Mouse (Mus musculus) left cerebral cortex, adult 8-10 months (tissue): ENCODE measurements around the gene Ngf. TPM values are rescaled to one million over a fixed set of nuclear protein-coding genes. Genes with fewer than 3 reads are reported as not detected.

Source experiments
- DNase-seq, 2 experiments: peaks; one replicate each; pipeline ENCODE4 v3.0.0; 2022; ENCODE audit warnings: low spot score in 2 of 2
- total RNA-seq, 4 experiments: library from RNA; stranded (reverse); gene quantifications; 2 replicates each; pipeline ENCODE4 v1.2.4; 2022

Ngf gene
- total RNA-seq, 4 experiments from 2014 or later = 2.7 to 4.0 (median 3.4) TPM

DNA sequence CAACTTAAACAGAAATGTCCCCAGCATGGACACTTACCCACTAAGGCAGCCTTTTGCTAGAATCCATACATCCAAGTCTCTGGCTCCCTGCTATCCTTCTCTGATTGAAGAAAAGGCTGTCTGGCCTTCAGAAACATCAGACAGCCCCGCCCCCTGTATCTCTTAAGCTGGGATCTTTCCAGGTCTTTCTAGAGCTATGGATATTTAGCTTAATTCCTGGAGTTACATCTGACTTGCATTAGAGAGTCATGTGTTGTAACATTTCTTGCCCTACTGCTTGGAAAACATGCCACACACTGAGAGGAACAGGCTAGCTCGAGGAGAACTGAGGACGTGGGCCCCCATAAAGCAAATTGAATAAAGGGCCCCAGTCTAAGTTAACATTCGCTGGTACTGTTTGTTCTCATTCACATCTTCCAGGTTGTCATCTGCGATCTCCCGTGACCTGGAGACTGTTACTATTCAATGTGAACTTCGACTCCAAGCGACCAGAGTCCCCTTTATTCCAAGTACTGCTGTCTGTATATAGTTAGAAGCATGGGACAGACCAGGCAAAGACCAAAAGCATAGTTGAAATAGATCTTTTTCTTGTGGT is 38.0 kb downstream of the Ngf start:
- DNase-seq = no peak

DNA sequence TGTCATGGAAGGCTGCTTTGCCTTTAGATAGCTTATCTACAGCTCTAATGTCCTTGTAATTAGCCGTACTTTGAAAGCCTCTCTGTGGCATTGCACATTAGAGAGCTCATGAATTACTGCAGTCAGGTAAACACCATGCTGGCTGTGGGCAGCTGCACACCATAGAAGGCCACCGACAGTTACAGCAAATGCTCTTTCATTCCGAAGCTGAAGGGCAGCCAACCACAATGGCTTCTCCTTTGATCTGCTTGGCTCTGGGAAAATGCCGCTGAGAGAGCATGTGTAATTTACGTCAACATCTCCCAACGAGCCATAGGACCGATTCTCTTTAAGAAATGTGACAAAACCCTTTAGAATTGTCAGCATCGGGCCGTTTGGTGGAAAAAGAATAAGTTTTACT is 38.7 kb downstream of the Ngf start:
- no peak for DNase-seq

DNA sequence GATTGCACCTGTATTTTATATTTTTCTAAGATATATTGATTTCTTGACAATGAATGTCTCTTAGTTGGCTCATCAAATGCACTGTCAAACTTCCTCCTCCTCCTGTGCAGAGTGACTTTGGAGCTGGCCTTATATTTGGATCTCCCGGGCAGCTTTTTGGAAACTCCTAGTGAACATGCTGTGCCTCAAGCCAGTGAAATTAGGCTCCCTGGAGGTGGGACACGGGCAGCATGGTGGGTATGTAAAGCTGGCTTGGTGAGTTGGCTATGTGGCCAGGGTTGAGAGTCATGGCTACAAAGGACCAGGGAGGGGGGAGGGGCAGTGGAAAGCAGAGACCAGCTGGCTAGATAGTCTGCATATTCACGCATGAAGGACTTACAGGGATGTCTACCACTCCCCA is 39.9 kb downstream of the Ngf start:
- no peak for DNase-seq

DNA sequence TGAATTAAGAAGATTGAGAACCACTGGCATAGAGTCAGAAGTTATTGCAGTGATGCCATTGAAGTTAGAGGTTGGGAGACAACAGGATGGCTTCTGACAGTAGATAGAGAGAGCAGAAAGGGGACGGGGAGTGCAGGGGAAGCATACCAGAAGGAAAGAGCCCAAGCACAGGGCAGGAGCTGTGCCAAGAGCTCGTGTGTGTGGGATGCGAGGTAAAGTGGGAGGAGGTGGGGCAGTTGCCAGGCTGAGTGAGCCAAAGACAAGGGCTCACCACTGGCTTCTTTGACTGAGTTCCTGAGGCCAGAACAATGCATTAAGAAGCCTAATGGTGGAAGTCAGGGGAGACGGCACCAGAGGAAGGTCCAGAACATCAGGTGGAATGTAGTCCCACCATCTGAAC is 47.2 kb downstream of the Ngf start:
- no peak for DNase-seq

DNA sequence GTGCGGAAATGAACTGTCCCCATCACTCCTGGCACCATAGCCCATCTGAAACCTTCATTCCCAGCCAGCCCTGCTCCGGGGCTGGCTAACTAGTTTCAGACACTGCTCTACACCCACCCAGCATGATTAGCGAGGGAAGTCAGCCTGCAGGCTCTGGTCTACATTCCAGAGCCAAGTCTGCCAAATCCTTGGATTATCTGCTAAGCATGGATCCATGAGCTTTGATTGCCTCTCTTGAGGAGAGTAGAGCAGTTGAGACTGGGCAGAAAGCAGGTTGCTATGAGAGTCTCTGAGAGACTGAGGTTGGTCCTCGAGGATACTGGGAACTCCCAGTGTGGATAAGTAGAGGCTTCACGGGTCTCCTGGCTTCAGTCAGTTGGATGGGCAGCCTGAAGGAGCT is 51.3 kb downstream of the Ngf start:
- no peak for DNase-seq

DNA sequence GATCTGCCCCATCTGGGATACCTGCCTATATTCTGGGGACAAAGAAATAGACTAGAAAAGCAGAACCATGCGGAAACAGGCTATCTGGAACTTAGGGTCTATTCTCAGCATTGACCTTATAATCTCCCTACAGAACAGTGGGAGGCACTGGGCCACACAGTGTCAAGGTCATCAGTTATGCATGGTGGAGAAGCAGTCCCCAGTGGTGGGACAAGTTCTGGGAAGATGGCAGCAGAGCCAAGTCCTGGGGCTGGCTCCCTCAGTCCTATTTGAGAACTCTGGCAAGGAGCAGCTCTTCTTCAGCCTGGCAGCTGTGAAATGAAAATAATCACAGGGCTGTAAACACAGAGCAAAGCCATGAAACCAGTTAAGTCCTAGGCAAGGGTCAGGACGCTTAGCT is 54.0 kb downstream of the Ngf start:
- DNase-seq = no peak

DNA sequence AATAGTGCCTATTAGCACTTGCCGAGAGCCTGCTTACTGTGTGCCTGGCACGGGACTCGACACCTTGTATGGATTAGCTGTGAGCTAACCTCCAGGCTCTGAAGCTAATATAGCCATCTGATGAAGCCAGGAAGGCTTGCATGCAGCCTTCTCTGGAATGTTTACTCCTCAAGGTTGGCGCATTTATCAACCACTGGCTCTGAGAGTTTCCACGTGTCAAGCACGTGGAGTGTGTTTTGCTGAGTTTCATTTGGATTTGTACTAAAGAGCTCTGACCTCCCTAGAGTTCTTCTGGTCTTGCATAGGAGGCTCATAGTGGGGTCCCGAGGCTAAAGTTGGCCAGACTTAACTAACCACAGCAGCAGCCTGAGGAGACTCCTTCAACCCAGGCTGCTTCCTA is 55.2 kb downstream of the Ngf start:
- DNase-seq = no peak

DNA sequence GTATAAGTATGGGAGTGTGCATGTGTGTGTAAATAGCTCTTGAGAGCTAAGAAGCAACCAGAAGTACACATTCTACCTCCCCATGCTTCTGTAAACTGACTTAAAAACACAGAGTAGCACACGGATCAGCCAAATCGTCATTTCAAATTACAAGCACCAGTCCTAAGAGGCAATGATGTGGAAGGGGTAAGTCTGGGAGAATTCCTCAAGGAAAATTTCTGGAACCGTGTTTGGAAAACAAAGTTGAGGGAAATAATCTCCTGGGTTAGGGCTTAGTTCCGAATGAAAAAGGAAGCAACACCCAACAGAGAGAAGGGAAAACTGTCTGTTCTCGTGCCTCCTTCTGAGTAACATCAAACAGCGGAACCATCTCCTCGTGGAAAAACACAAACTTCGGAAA is 56.1 kb downstream of the Ngf start:
- no peak for DNase-seq

DNA sequence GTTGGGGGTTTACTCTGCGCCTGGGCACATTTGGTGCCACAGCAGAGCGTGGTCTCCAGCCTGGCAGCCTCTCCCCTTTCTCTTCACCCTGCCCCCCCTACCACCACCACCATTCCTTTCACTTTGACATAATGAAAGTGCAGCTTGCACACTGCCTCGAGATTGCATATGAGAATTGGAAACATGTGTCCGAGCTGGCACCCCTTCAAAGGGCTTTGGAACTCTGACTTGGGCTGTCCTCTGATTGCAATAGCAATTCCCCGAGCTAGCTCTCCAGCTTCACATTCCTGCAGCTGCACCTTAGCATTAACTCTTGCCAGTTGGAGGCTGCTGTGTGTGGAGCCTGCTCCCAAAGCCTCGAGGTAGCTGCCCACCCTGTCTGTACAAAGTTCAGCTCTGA is 56.8 kb downstream of the Ngf start:
- DNase-seq = no peak

DNA sequence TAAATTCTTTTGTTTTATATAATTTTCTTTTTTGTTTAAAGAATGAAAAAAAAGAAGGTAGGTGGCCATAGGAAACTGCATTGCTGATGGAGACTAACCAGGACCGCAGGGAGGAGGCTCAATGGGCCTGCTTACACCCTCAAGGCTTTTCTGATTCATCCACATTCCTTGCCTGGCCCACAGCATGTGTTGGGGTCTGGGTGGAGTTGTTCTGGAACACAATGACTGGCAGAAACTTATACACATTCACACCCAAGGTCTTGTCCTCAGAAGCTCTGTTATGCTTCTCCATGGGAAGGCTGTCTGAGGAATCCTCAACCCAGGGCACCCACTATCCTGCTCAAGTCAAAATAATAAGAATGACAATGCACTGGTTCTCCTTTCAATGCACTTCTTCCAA is 65.0 kb downstream of the Ngf start:
- DNase-seq = no peak

DNA sequence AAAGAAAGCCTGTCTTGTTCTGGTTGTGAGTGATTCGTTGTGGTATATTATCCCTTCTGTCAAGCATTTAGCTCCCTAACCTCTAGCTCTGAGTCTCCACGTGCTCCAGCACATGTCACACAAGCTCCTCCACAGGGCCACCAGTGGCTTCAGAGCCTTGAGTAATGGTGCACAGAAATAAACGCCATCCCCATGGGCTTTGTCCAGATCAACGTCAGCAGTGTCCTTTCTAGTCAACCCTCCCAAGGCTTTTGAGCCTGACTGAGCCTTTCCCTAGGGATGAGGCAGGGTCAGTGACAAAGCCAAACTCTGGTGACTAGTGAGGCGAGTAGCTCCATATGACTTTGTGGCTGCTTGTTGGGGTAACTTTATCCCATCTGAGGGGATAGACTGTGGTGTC is 73.9 kb downstream of the Ngf start:
- DNase-seq = no peak

DNA sequence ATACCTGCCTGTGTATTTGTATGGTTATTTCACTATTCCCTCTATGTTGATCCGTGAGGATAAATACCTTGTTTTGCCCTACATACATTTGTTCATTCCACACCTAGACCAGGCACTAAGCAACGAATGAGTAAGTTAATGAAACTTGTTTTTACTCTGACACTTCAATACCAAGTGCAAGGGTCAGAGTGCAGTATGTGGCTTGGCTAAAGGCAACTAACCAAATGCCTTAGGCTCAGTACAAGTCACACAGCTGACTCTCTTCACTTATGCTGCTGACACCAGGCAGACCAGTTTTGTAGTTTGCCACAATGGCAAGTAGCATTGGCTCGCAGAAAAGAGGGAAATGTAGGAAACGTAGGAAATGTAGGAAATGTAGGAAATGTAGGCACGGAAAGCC is 77.8 kb downstream of the Ngf start:
- no peak for DNase-seq

DNA sequence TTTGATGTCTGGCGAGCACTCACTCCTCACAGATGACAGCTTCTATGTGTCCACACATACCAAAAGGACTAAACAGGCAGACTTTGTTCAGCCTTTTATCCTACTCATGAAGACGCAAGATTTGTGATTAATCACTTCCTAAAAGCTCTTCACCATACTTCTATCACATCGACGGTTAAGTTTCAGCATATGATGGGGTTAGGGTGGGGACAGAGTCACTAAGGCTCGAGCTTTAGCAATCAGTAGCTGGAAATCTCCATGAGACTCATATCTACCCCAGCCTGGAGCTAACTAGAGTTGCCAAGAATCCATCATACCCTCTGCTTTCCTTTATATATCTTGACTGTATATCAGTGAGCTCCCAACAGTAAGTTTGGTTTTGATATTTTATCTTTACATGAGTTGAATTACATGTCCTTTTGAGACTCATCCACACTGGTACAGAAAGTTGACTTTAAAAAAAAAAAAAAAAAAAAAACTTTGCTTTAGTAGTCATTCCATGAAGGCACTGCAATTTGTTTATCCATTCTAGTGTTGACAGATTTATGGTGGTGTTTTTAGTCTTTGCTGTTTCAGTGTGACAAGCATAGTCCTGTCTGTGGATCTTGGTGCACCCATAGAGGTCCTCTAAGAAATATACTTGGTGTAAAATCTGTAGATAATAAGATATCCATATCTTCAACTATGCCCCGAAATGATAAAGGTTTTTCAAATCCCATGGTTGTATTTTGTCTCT is 84.4 kb downstream of the Ngf start:
- no peak for DNase-seq

DNA sequence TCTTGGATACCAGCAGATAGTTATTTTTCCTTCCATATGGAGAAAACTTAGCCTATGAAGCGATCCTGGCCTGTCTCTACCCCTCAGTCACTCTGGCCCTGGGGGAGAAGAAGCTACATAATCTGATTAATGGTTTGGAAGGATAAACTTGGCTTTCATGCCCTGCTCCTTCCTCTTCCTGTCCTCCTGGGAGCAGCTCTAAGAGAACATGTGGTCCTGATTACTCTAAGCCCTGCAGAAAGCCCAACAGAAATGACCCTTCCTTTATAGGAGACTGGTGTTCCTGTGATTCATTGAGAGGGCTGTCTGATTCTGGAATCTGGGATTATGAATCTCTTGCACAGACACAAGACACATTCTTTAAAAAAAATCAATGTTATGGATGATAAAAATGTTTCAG is 86.4 kb downstream of the Ngf start:
- DNase-seq = no peak

DNA sequence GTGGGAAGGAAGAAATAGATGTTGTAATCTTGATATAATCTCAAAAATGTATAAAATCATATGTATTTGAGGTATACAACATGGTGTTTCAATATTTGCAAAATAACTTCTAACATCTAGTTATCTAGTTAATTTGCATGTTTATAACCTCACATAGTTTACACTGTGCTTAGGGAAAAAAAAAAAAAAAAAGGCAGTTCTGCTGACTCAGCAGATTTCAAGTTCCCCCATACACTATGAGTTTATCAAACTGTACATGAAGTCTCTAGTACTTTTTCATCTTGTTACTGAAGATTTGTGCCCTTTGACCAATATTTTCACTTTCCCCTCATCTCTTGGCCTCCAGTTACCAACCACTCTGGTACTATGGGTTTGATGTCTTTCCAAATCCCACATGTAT is 86.9 kb downstream of the Ngf start:
- no peak for DNase-seq
